Mouse (Mus musculus) bone marrow macrophage, adult 2 months (primary cell): ENCODE measurements around the gene Kcnh6.

Experiments used
- CTCF ChIP-seq: IDR thresholded peaks from 2 replicates; pipeline ENCODE4 v1.5.1; 2012; ENCODE audit warnings: low read depth, mild to moderate bottlenecking, low read length, moderate library complexity
- POLR2A ChIP-seq: IDR thresholded peaks from 2 replicates; pipeline ENCODE4 v1.6.1; 2012; ENCODE audit warnings: mild to moderate bottlenecking, low read depth, low read length, borderline replicate concordance

DNA sequence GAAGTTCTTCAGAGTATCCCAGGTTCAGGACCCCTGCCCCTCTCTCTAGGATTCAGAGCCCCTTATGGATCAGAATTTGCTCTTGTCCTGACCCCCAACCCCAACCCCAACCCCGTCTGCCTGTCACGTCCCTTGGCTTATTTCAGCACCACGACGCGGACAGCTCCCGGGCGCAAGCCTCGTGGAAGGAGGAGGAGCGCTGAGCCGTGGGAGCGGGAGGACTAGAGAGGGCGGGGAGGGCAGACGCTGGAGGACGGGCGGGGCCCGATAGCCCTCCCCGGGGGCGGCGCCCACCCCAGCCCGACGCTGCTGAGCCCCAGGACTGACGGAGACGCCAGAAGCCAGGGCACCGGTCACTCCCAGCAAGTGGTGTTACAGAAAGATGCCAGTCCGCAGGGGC is at the start of gene Kcnh6:
- TF ChIP-seq POLR2A (no peak), CTCF (no peak)
